Mouse (Mus musculus): ENCODE measurements around the gene Ilvbl. TPM values are rescaled to one million over a fixed set of nuclear protein-coding genes. Genes with fewer than 3 reads are reported as not detected.
A peak's percentile ranks its signal among the peaks of the same experiment; 100 is the strongest.
"Not testable (repeated sequence)": the region's sequence is repeated elsewhere in the genome, so short reads cannot be mapped to it uniquely, and the experiment has no call there.

The Ilvbl gene
- 10 to 100 TPM; 76.5 to 88.8 TPM for total RNA-seq (2021)
- long read RNA-seq, experiment 1, transcript Ilvbl-209 (15 exons, 2,233 nt) = major isoform, 44 of 80 reads
- long read RNA-seq, experiment 1, partial matches to known transcripts = 7 of 80 reads
- long read RNA-seq, experiment 1, other reads (novel, unspliced or antisense) = 25 of 80 reads
- long read RNA-seq, experiment 2, transcript Ilvbl-209 (15 exons, 2,233 nt) = major isoform, 93 of 175 reads
- long read RNA-seq, experiment 2, transcript Ilvbl-201 (16 exons, 2,329 nt) = minor isoform, 6 of 175 reads
- long read RNA-seq, experiment 2, partial matches to known transcripts = 13 of 175 reads
- long read RNA-seq, experiment 2, other reads (novel, unspliced or antisense) = 60 of 175 reads

DNA sequence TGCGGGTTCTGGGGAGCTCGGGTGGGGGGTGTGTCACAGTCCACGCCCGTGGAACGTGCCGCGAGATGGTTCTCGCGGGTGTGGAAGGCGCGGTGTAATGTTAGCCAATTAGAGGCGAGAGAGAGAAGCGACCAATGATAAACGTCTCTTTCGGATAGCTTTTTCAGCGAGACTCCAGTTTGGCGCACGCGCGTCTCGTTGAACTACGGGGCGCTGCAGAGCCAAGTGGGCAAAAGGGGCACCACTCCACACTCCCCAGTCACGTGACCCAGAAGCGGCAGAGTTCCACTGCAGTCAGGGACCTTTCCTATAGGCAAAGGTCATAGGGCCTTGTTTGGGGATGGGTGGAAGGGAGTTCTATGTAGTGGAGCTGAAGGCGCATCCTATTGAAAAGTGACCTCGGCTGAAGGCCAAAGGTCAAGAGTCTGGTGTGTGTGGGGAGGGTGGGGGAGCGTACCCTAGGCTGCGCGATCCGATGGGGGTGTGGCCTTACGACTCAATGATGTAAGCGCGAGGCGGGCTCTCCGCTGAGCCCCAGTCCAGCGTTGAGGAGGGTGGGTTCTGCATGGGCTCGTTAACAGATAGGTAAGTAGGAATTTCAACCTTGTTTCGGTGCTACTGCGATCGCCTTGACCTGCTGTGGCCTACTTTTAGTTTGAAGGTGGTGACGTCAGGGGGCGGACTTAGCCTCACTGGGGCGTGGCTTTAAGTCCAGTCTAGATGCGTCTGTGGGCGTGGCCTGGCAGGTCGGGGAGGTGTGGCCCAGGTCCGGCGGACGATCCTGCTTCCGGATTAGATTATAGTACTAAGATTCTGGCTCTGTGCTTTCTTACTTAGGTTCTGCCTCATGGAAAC is at the start of gene Ilvbl:
Gene Ilvbl (plus strand): TSS at position 97 of the 855 bp plus-strand sequence.
- peak; percentile 75 to 89 for DNase-seq (ENCODE audit: low spot score in 2 of 2)

DNA sequence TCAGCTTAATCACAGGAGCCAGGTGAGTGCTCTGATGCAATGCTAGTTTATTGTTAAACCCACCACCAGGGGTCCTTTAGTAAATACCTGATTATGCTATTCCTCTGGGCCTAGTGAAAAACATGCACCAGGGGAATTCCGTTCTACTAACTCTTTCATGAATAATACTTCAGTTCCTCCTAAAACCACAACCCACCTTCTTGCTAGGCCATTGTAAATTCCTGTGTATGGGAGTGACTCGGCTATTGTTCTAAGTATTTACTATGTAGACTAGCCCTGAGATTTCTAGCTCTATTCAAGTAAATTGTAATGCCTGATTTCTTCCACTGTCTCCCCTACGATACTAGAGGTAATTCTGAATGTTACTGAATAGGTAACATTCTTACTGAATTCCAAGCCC is 49.1 kb upstream of the Ilvbl start:
- DNase-seq (ENCODE audit: low spot score in 2 of 2) = not testable (repeated sequence)

DNA sequence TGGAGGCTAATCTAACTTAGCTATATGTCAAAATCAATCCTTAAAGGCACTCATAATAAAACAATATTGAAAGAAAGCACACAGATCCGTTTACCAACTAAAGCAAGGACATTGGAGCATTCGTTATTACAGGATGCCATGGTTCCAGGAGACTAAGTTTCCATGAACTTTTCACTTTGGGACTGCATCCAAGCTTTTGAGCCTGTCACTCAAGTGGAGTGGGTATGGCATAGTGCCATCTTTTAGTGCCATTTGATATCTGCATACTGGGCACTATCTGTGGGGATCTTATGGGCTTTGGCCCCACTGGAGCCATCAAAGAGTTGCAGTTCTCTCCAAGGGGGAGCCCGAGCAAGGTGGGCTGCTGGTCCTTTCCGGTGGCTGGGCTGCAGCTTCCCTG is 48.6 kb upstream of the Ilvbl start:
- no peak for DNase-seq (ENCODE audit: low spot score in 2 of 2)

DNA sequence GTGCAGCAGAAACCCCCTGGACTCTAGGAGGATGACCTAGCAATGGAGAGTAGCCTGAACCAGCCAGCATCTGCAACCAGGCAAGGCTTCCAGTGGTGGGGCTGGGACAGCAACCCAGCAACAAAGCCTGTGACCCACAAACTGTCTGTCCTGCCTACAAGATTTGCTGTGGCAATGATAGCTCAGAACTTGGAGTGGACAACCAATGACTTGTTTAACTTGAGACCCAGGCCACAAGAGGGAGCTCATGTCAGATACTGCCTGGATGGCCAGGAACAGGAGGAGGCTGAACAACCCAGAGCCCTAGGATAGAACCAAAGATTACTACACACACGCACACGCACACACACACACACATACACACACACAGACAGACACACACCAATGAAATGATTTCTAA is 33.2 kb upstream of the Ilvbl start:
- no peak for DNase-seq (ENCODE audit: low spot score in 2 of 2)

DNA sequence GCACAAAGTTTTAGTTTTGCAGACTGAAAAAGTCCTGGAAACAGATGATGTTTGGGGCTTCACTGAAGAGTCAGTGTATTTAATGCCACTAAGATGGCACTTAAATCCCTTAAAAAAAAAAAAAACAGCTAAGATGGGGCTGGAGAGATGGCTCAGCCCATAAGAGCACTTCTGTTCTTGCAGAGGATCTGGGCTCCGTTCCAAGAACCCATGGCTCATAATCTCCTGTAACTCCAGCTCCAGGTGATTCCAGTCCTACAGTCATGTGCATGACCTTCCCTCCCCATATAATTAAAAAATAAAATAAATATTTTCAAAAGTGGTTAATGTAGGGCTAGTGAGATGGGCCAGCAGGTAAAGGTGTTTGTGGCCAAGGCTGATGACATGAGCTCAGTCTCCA is 9.1 kb upstream of the Ilvbl start:
- no peak for DNase-seq (ENCODE audit: low spot score in 2 of 2)

DNA sequence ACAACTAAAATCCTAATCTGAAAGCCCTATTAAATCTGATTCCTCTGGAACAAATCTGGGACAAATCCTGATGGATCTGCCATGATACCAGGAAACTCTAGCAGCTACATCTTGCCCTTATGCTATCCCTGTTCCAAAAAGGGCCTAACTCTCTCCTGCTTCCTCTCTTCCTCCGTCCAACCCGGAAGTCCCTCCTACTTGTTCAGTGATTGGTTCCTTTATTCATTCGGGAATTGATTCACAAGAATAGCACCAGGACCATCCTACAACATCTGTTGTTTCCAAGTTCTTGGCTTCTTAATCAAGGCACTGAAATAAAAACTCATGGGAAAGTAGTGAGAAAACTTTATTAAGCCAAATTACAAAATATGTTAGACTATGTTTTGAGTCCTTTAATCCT is 5.0 kb upstream of the Ilvbl start:
- no peak for DNase-seq (ENCODE audit: low spot score in 2 of 2)

DNA sequence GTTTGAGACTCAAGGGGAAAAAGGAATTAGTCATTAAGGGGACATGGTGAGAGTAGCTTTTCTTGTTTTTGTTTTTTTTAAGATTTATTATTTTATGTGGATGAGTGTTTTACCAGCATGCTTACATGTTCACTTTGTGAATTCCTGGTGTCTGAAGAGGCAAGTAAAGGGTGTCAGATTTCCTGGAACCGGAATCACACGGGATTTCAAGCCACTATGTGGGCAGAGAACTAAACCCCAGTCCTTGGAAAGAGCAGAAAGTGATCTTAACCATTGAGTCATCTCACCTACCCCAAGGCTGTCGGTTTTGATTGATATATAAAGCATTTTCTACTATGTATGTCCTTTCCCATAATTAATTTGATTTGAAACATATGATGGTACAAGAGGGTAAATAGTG is 4.5 kb upstream of the Ilvbl start:
- DNase-seq (ENCODE audit: low spot score in 2 of 2) = no peak

DNA sequence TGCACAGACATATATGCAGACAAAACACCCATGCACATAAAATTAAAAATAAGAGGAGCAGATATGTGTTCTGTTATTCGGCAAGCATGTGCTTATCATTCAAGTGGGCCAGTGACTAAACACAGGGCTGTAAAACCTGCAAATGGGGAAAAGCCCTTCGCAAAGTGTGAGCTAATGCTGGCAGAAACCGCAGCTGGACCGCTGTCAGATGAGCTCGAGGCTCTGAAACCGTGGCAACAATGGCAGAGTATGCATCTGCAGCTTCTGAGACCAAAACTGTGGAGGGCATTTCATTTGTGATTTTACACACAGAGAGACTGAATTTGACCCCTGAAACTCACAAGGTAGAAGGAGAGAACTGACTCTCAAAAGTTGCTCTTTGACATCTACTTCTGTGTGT is 3.7 kb upstream of the Ilvbl start:
- DNase-seq (ENCODE audit: low spot score in 2 of 2) = no peak

DNA sequence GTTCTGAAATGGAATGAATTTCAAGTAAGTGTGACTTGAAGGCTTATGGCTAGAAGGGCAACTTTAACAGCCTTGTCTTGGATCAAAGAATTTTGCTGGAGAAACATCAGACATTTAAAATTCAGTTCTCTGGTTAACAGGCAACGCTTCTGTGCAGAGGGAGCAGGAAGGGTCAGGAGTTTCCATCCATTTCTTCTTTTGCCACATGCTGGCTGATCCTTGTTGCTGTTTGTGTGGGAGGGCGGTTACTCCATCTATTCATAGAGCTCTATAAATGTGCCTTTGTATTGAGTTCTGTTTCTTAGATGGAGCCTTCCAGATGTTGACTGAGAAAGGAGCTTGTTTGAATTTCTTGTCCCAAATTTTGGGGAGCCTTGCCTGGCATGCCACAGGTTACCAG is 3.2 kb upstream of the Ilvbl start:
- no peak for DNase-seq (ENCODE audit: low spot score in 2 of 2)

DNA sequence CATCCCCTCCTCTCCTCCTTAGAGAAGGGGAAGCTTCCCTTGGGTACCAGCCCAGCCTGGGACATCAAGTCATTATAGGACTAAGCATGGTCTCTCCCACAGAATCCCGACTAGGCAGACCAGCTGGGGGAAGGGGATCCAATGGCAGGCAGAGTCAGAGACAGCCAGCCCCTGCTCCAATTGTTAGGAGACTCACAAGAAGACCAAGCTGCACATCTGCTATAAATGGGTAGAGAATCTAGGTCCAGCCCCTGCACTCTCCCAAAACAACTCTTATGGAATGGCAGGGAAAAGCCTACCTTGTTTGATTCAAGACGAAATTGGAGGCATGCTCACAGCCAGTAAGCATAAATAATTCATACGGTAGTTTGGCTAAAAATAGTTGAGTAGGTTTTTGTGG is 920 bp upstream of the Ilvbl start:
- no peak for DNase-seq (ENCODE audit: low spot score in 2 of 2)

DNA sequence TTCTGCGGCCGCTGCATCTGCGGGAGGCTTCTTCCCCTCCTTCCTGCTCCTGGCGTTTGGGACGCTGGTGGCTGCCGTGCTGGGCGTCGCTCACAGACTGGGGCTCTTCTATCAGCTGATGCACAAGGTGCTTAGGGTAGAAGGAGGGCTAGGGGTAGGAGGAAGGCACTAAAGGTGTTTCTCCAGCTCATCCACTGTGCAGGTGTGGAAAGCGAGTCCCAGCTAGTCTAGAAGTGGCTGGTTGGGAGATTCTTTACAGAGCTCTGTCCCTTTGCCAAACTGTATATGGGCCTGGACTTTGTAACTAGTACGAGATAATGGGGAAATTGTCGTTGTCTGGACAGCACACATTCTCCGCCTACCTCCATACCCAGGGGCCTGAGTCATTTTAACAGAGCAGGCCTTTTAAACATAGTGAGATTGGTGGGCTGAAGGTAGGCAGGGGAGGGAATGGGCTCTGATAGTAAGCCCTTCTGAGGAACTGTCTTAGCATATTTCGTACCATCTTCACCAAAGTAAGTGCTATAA is 1.0 kb downstream of the Ilvbl start:
- no peak for DNase-seq (ENCODE audit: low spot score in 2 of 2)

DNA sequence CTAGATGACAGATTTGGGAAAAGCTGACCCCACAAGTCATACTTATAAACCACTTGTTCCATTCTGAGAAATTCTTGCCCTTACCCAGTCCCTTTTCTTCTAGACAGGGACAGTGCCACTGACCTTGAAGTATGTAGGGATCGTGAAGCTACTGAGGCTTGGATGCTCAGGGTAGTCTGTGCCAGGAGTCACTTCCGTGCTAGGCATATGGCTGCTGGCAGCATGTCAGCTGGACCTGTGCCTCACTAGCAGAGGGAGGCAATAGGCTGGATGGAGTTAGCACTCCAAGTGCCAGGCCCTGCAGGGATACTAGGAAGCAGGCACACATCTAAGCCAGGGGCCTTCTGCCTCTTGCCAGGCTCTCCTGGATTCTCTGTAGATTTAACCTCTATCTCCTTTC is 1.5 kb downstream of the Ilvbl start:
- peak in 1 of 2 experiments; percentile 38 for DNase-seq (ENCODE audit: low spot score in 2 of 2)

DNA sequence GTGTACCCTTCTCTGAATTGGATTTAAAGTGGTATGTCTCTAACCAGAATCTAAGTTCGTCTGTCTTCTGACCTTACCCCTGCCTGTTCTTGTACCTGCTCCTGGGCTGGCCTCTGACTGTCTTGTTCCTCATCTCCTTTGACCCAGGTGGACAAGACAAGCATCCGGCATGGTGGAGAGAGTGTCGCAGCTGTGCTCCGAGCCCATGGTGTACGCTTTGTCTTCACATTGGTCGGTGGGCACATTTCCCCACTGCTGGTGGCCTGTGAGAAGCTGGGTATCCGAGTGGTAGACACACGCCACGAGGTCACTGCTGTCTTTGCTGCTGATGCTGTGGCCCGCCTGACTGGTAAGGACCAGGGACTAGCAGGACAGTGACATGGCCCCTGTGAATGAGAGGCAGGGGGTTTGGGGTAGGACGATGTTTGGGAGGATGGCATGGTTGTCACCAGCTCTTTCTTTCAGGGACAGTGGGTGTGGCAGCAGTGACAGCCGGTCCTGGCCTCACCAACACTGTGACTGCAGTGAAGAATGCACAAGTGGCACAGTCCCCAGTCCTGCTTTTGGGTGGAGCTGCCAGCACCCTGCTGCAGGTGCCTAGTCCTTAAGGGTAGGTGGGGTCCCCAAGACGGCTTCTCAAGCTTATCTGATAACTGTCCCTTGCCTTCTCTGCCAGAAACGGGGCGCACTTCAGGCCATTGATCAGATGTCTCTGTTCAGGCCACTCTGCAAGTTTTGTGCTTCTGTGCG is 2.5 kb downstream of the Ilvbl start:
- DNase-seq (ENCODE audit: low spot score in 2 of 2) = no peak

DNA sequence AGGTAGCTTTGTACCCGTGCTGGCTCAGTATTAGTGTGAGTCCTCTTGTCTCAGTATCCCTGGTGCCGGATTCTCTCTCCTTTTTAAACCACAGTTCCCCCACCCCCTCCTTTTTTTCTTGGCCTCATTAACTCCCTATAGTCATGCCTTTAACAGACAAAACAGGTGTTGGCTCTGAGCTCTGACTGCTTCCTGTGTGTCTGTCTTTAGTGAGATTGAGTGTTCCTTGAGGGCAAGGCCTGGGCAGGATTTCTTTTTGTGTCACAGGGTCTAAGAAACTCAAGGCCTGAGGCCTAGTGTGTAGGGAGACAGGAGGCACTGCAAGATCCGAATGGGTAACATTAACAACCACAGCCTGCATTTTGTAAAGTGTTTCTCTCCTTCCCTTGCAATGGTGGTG is 4.1 kb downstream of the Ilvbl start:
- no peak for DNase-seq (ENCODE audit: low spot score in 2 of 2)

DNA sequence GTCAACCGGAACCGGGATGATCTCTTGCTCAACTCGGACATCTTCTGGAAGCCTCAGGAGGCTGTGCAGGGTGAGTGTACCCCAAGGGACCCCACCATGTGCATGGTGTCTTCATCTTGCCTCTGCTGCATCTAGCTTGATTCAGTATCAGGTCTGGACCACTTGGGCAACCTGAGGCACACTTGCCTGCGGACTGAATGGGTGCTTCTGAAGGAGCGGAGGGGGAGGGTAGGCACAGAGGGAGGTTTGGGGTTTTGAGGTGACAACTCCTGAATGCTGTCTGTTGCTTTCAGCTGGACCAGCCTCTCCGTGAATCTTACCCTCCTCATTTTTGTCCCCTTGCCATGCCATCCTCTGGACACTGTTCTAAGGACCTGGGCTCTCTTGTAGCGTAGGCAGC is 7.0 kb downstream of the Ilvbl start:
- no peak for DNase-seq (ENCODE audit: low spot score in 2 of 2)

DNA sequence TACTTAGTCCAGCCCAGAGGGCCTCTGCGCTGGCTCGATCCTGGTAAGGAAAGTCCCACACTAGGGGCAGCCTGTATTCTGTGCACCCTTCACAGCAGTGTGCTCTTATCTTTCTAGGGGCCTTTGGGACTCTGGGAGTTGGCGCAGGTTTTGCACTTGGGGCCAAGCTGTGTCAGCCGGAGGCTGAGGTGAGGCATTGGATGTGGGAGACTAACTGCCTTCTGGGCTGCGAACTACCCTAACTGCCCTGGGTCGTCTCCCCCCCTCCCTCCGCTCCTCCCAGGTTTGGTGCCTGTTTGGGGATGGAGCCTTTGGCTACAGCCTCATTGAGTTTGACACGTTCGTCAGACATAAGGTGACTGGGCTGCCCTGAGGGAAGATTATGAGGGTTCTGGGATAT is 9.2 kb downstream of the Ilvbl start:
- no peak for DNase-seq (ENCODE audit: low spot score in 2 of 2)

DNA sequence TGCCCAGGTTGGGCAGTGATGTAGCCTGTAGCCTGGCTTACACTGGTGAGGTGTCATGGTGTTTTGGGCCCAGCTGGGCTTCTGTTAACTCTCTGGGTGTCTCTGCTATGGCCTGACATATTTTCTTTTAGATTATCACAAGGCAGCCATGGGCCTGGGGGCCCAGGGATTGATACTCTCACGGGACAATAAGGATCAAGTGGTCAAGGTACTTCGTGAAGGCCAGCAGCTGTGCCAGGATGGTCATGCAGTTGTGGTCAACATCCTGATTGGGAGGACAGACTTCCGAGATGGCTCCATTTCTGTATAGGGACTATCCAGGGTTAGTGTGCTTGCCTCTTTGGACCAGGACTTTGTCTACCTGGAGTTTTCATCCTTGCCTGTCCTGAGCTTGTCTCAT is 9.8 kb downstream of the Ilvbl start:
- DNase-seq (ENCODE audit: low spot score in 2 of 2) = no peak

DNA sequence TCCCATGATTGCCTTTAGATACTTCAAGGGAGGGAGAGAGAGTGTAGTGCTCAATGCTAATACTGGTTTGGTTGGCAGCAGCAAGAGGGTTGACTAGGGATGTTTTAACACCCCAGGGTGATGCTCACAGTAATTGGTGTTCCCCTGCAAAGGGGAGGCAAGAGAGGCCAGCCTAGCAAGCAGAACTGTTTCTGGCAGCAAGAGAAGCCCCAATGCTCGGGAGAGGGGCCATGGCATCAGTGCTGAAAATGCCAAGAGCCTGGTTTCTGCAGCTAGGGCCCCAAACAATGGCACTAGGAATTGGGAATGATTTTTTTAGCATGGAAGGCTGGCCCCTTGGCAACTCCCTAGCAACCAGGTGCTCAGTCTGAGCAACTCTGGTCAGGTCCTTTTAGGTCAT is 10.8 kb downstream of the Ilvbl start:
- DNase-seq (ENCODE audit: low spot score in 2 of 2) = no peak

DNA sequence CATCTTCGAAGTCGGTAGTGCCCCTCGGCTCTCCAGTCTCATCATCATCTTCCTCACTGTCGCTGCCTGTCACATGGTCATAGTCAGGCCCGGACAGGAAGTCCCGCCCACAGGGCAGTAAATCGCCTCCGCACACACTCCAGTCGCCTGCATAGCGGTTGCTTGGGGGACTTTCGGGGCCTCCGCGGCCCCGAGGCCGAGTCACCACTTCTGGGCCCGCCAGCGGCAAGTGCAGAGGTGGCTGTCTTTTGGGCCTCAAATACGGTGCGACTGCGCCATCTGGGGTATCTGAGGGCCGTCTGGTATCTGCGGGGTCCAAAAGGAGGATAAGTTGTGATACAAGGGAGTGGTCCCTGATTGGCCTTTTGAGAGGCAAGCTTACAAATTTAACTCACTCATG is 11.5 kb downstream of the Ilvbl start:
- DNase-seq (ENCODE audit: low spot score in 2 of 2) = no peak

DNA sequence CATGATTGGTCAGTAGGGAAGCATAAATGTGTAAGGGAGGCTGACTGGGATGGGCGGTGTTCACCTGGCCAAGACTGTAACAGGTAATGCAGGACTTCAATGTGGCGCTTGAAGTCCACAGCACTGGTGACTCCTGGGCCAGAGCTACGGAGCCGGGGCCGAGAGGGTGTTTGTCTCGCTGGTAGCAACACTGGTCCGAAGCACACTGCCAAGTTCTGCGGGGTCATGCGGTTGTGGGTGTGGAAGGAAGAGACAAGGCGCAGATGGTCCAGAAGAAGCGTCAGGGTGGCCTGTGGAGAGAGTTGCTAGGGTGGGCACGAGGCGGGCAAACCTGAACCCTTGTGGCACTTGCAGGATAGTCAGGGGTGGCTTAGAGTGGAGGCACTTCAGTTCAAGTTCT is 11.9 kb downstream of the Ilvbl start:
- no peak for DNase-seq (ENCODE audit: low spot score in 2 of 2)

DNA sequence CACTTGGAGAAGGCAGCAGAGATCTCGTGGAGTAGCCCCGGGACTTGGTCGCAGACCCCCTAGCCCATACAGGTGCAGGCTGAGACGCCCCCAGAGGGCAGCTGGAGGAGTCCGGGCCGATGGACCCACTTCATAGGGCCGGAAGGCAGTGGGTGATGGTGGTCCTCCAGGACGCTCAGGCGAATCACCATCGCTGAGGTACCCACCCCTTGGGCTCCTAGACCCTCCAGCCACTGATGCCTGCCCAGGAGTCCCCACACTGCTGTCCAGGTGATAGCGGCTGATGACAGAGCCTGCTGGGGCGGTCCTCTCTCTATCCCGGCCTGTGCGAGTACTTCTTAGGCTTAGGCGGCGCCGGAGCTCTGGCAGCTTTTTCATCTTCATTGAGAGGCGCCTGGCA is 15.1 kb downstream of the Ilvbl start:
- no peak for DNase-seq (ENCODE audit: low spot score in 2 of 2)

DNA sequence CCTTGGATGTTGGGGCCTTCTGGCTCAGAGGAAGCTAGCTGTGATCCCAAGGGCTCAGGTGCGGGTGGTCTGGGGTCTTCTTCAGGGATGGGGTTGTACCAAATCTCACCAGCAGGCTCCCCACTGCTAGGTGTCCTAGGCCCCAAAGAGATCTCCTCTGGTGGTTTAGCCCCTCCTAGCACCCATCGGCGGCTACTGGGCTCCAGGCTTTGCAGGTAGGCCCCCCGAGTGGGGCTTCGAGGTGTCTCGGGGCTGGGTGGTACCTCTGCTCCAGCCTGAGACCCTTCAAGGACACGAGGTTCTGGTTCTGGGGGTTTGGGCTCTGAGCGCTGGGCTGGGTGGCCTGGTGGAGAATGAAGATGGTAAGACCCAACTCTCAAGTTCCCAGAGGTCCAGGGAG is 15.8 kb downstream of the Ilvbl start:
- DNase-seq (ENCODE audit: low spot score in 2 of 2) = peak in 1 of 2 experiments; percentile 5
